Comparison of ENCODE assay signal across 8 mouse cellular contexts in the genomic region with DNA sequence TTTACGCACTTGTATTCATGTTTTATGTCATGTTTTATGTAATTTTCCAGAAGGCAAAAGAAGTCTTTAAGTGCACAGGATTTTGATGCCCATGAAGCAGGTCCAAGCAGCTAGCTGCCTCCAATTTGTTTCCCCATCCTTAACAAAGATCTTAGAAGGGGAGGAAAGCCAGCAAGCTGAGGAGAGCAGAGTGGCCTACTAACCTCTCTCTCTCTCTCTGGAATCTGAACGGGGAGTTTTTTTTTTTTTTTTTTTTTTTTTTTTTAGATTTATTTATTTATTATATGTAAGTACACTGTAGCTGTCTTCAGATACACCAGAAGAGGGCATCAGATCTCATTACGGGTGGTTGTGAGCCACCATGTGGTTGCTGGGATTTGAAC. TPM values are rescaled to one million over a fixed set of nuclear protein-coding genes. Genes with fewer than 3 reads are reported as not detected.
A peak's percentile ranks its signal among the peaks of the same experiment; 100 is the strongest.
DNase-seq lines count a peak whose midpoint lies in the region; ATAC-seq and TF ChIP-seq lines count a peak whose summit lies in the region.
"Not testable (repeated sequence)": the region's sequence is repeated elsewhere in the genome, so short reads cannot be mapped to it uniquely, and the experiment has no call there.

No protein-coding gene starts in this region.

- H3K27ac ChIP-seq in ES-E14 (ENCODE audit: insufficient read depth, low read depth, low read length, poor library complexity, severe bottlenecking); MEL (ENCODE audit: control insufficient read depth, low read depth, low read length); forebrain, embryonic 14.5 days (ENCODE audit: low read depth, low read length); forebrain, embryonic 15.5 days (replicated peaks); forebrain, embryonic 16.5 days (ENCODE audit: low read length); intestine, embryonic 16.5 days (ENCODE audit: low read length); midbrain, embryonic 13.5 days; neural tube, embryonic 13.5 days (replicated peaks): not testable (repeated sequence)

- not testable (repeated sequence) for TF ChIP-seq EP300 in MEL (IDR thresholded peaks at IDR 0.05; ENCODE audit: low read depth in 1 of 2, low read length in 2 of 2)

- TF ChIP-seq POLR2A in MEL (IDR thresholded peaks at IDR 0.05; ENCODE audit: control insufficient read depth in 1 of 2, insufficient read depth in 1 of 2, low read depth in 1 of 2, low read length in 2 of 2, poor library complexity in 1 of 2): not testable (repeated sequence)

- H3K79me2 ChIP-seq in MEL (ENCODE audit: control insufficient read depth, insufficient read depth, low read length, poor library complexity): not testable (repeated sequence)

- not testable (repeated sequence) for TF ChIP-seq RAD21 in MEL (IDR thresholded peaks at IDR 0.05; ENCODE audit: low read depth, low read length)

- peak; percentile 29; the same call in 1 of the 2 replicates for ATAC-seq in forebrain, embryonic 14.5 days
- ATAC-seq in forebrain, embryonic 15.5 days (replicated peaks): peak; percentile 6; the same call in 1 of the 2 replicates
- peak; percentile 26; the same call in 1 of the 2 replicates for ATAC-seq in forebrain, embryonic 16.5 days
- peak; percentile 5; the same call in 1 of the 2 replicates for ATAC-seq in intestine, embryonic 16.5 days
- ATAC-seq in midbrain, embryonic 13.5 days: peak; percentile 16; the same call in 1 of the 2 replicates
- peak; percentile 40; the same call in 1 of the 2 replicates for ATAC-seq in neural tube, embryonic 13.5 days (ENCODE audit: low read depth)

- not testable (repeated sequence) for H3K9me3 ChIP-seq in ES-E14 (ENCODE audit: control insufficient read depth, insufficient read depth, low read depth, low read length); MEL (replicated peaks; ENCODE audit: insufficient read depth, low read length); forebrain, embryonic 14.5 days (replicated peaks; ENCODE audit: control insufficient read depth, low read length); forebrain, embryonic 15.5 days; forebrain, embryonic 16.5 days (ENCODE audit: control insufficient read depth, low read length); intestine, embryonic 16.5 days (ENCODE audit: control insufficient read depth, low read length); midbrain, embryonic 13.5 days; neural tube, embryonic 13.5 days

- not testable (repeated sequence) for TF ChIP-seq CTCF in MEL (IDR thresholded peaks at IDR 0.05 in 2 of 3, conservative IDR thresholded peaks at IDR 0.05 in 1 of 3; ENCODE audit: control insufficient read depth in 1 of 3, insufficient read depth in 1 of 3, low read depth in 2 of 3, low read length in 3 of 3, poor library complexity in 1 of 3, severe bottlenecking in 1 of 3)

- not testable (repeated sequence) for H3K9ac ChIP-seq in ES-E14 (ENCODE audit: insufficient read depth, low read depth, low read length, poor library complexity, severe bottlenecking); MEL (ENCODE audit: control insufficient read depth, low read depth, low read length, poor library complexity, severe bottlenecking); forebrain, embryonic 14.5 days (ENCODE audit: low read length); forebrain, embryonic 15.5 days (replicated peaks); forebrain, embryonic 16.5 days (replicated peaks; ENCODE audit: low read depth, low read length); intestine, embryonic 16.5 days (ENCODE audit: low read depth, low read length); midbrain, embryonic 13.5 days (replicated peaks); neural tube, embryonic 13.5 days

- in situ Hi-C loops in ES-E14 (cut with MboI; ENCODE audit: low sequenced_read_pairs in 2 of 2, unreplicated experiment in 2 of 2): loop anchor here in 1 of 2 experiments (25.0 kb wide), 2 partner anchors 174 to 374 kb away; partner anchors contain the start of gene Wdr61

- H3K4me1 ChIP-seq in ES-E14 (ENCODE audit: control insufficient read depth in 2 of 2, insufficient read depth in 2 of 2, low read length in 2 of 2, poor library complexity in 1 of 2); MEL (ENCODE audit: control insufficient read depth in 1 of 2, insufficient read depth in 2 of 2, low read length in 2 of 2); forebrain, embryonic 14.5 days (ENCODE audit: control insufficient read depth, insufficient read depth, low read length); forebrain, embryonic 15.5 days; forebrain, embryonic 16.5 days (replicated peaks; ENCODE audit: control insufficient read depth, insufficient read depth, low read length); intestine, embryonic 16.5 days (ENCODE audit: control insufficient read depth, insufficient read depth, low read length); midbrain, embryonic 13.5 days (replicated peaks); neural tube, embryonic 13.5 days (replicated peaks): not testable (repeated sequence)

- H3K27me3 ChIP-seq in MEL (ENCODE audit: control insufficient read depth in 1 of 2, insufficient read depth in 2 of 2, low read length in 2 of 2): peaks cover 5 to 14% of the 10 kb centered on the region in 2 experiments
- H3K27me3 ChIP-seq in forebrain, embryonic 14.5 days (replicated peaks; ENCODE audit: control insufficient read depth, insufficient read depth, low read length); forebrain, embryonic 15.5 days; forebrain, embryonic 16.5 days (replicated peaks; ENCODE audit: control insufficient read depth, insufficient read depth, low read length); intestine, embryonic 16.5 days (replicated peaks; ENCODE audit: control insufficient read depth, insufficient read depth, low read length); midbrain, embryonic 13.5 days; neural tube, embryonic 13.5 days: not testable (repeated sequence)

- H3K36me3 ChIP-seq in ES-E14 (ENCODE audit: control insufficient read depth, insufficient read depth, low read length, poor library complexity, severe bottlenecking); MEL (ENCODE audit: control insufficient read depth in 1 of 2, insufficient read depth in 2 of 2, low read length in 2 of 2); forebrain, embryonic 14.5 days (ENCODE audit: control insufficient read depth, insufficient read depth, low read length); forebrain, embryonic 15.5 days; forebrain, embryonic 16.5 days (ENCODE audit: control insufficient read depth, insufficient read depth); intestine, embryonic 16.5 days (ENCODE audit: control insufficient read depth, insufficient read depth, low read length); midbrain, embryonic 13.5 days; neural tube, embryonic 13.5 days: not testable (repeated sequence)

- 27% methylated on average over 2 of the region's 3 CpGs for WGBS in forebrain, embryonic 14.5 days
- 24% methylated on average over 3 of the region's 3 CpGs for WGBS in forebrain, embryonic 15.5 days
- WGBS in forebrain, embryonic 16.5 days: 24% methylated on average over 2 of the region's 3 CpGs
- WGBS in intestine, embryonic 16.5 days: 17% methylated on average over 2 of the region's 3 CpGs
- WGBS in midbrain, embryonic 13.5 days: 15% methylated on average over 2 of the region's 3 CpGs
- 11% methylated on average over 3 of the region's 3 CpGs for WGBS in neural tube, embryonic 13.5 days

- not testable (repeated sequence) for H3K4me3 ChIP-seq in ES-E14 (ENCODE audit: insufficient read depth in 1 of 2, low read depth in 1 of 2, low read length in 2 of 2, poor library complexity in 1 of 2, severe bottlenecking in 1 of 2); MEL (ENCODE audit: control insufficient read depth in 1 of 2, insufficient read depth in 1 of 2, low read depth in 2 of 2, low read length in 2 of 2); forebrain, embryonic 14.5 days (ENCODE audit: low read depth, low read length); forebrain, embryonic 15.5 days; forebrain, embryonic 16.5 days (replicated peaks; ENCODE audit: low read length); intestine, embryonic 16.5 days (ENCODE audit: low read length); midbrain, embryonic 13.5 days (replicated peaks); neural tube, embryonic 13.5 days

- not testable (repeated sequence) for DNase-seq in ES-E14 (ENCODE audit: low read depth, low spot score); MEL (ENCODE audit: low read depth, low spot score); forebrain, embryonic 14.5 days (ENCODE audit: low spot score)

- H3K4me2 ChIP-seq in forebrain, embryonic 14.5 days (ENCODE audit: low read length); forebrain, embryonic 15.5 days (replicated peaks); forebrain, embryonic 16.5 days (ENCODE audit: low read length); intestine, embryonic 16.5 days (ENCODE audit: low read depth, low read length); midbrain, embryonic 13.5 days (replicated peaks); neural tube, embryonic 13.5 days: not testable (repeated sequence)

RNA-seq across cellular contexts. Expression of gene Ube2q2, which starts 37.8 kb away (rescaled TPM):
- total RNA-seq in ES-E14 (2012; rRNA removed) (21.5 and 24.9 TPM in 2 replicates), MEL (2012; rRNA removed) (17.3 and 21.7 TPM in 2 replicates)
- polyA plus RNA-seq in MEL (2012; ENCODE audit: insufficient read depth in 1 of 2, insufficient read length in 2 of 2, low read depth in 1 of 2, low replicate concordance in 2 of 2, missing spikeins in 1 of 2): 10 to 100 TPM in 1 of 2 experiments, not detected in 1; 23.6 TPM
- polyA plus RNA-seq in forebrain, embryonic 14.5 days (2014; fragmentation: Nextera tagmentation; extraction: Ambion mirVana): 24.3 and 32.0 TPM in 2 replicates
- polyA plus RNA-seq in forebrain, embryonic 15.5 days (2015; fragmentation: Nextera tagmentation; extraction: Ambion mirVana): 34.8 and 38.2 TPM in 2 replicates
- polyA plus RNA-seq in forebrain, embryonic 16.5 days (2015; fragmentation: Nextera tagmentation; extraction: Ambion mirVana): 36.0 and 39.7 TPM in 2 replicates
- 10.6 and 12.2 TPM in 2 replicates for polyA plus RNA-seq in intestine, embryonic 16.5 days (2015; fragmentation: Nextera tagmentation; extraction: Ambion mirVana)
- polyA plus RNA-seq in midbrain, embryonic 13.5 days (2015; fragmentation: Nextera tagmentation; extraction: Ambion mirVana): 32.2 and 38.7 TPM in 2 replicates
- 48.0 and 48.4 TPM in 2 replicates for polyA plus RNA-seq in neural tube, embryonic 13.5 days (2015; fragmentation: Nextera tagmentation; extraction: Ambion mirVana)
